Mouse (Mus musculus) MEL (cell line): ENCODE results near the gene Lysmd1. TPM values are rescaled to one million over a fixed set of nuclear protein-coding genes. Genes with fewer than 3 reads are reported as not detected.
"Not testable (repeated sequence)": the region's sequence is repeated elsewhere in the genome, so short reads cannot be mapped to it uniquely, and the experiment has no call there.

ENCODE experiments used
- DNase-seq: peaks from one replicate; pipeline ENCODE4 v3.0.0; 2011; ENCODE audit warnings: low read depth, low spot score
- H3K27ac ChIP-seq: 2 replicates; pipeline ENCODE4 v1.5.1; 2012; ENCODE audit warnings: low read depth, mild to moderate bottlenecking, control low read depth, low read length, moderate library complexity; ENCODE audit not compliant: control insufficient read depth
- H3K27me3 ChIP-seq, 2 experiments: fragments of 150-350 bp in 1 of 2; sonication (generic) in 1 of 2; 2 replicates each; pipeline ENCODE4 v1.6.1; 2012; ENCODE audit warnings: low read length in 2 of 2, mild to moderate bottlenecking in 2 of 2, improper control_type of control experiment in 1 of 2, moderate library complexity in 1 of 2; ENCODE audit not compliant: insufficient read depth in 2 of 2, control insufficient read depth in 1 of 2
- H3K36me3 ChIP-seq, 2 experiments: 2 replicates each; pipeline ENCODE4 v1.6.1; 2012 to 2014; ENCODE audit warnings: low read length in 2 of 2, improper control_type of control experiment in 1 of 2, inconsistent platforms in 1 of 2, mild to moderate bottlenecking in 1 of 2; ENCODE audit not compliant: insufficient read depth in 2 of 2, control insufficient read depth in 1 of 2
- H3K4me1 ChIP-seq, 2 experiments: fragments of 150-350 bp in 1 of 2; sonication (generic) in 1 of 2; 2 replicates each; pipeline ENCODE4 v1.6.1; 2012; ENCODE audit warnings: low read length in 2 of 2, improper control_type of control experiment in 1 of 2, mild to moderate bottlenecking in 1 of 2; ENCODE audit not compliant: insufficient read depth in 2 of 2, control insufficient read depth in 1 of 2
- H3K4me3 ChIP-seq, 2 experiments: fragments of 150-350 bp in 1 of 2; sonication (generic) in 1 of 2; 2 replicates each; pipeline ENCODE4 v1.5.1; 2012; ENCODE audit warnings: low read depth in 2 of 2, low read length in 2 of 2, mild to moderate bottlenecking in 2 of 2, moderate library complexity in 2 of 2, control low read depth in 1 of 2, improper control_type of control experiment in 1 of 2; ENCODE audit not compliant: control insufficient read depth in 1 of 2, insufficient read depth in 1 of 2
- H3K79me2 ChIP-seq: 2 replicates; pipeline ENCODE4 v1.6.1; 2012; ENCODE audit warnings: mild to moderate bottlenecking, low read length, moderate library complexity; ENCODE audit not compliant: control insufficient read depth, poor library complexity, insufficient read depth
- H3K9ac ChIP-seq: 2 replicates; pipeline ENCODE4 v1.6.1; 2012; ENCODE audit warnings: low read depth, mild to moderate bottlenecking, control low read depth, low read length, moderate library complexity; ENCODE audit not compliant: control insufficient read depth, poor library complexity, severe bottlenecking
- H3K9me3 ChIP-seq: fragments of 150-350 bp; sonication (generic); replicated peaks from 2 replicates; pipeline ENCODE4 v1.6.1; 2012; ENCODE audit warnings: mild to moderate bottlenecking, low read length, improper control_type of control experiment, moderate library complexity; ENCODE audit not compliant: insufficient read depth
- BHLHE40 ChIP-seq: IDR thresholded peaks from 2 replicates; pipeline ENCODE4 v1.6.1; 2012; ENCODE audit warnings: low read depth, mild to moderate bottlenecking, inconsistent platforms, low read length, improper control_type of control experiment, borderline replicate concordance
- CHD1 ChIP-seq: IDR thresholded peaks from 2 replicates; pipeline ENCODE4 v1.6.1; 2012; ENCODE audit warnings: low read depth, mild to moderate bottlenecking, inconsistent platforms, low read length, improper control_type of control experiment
- CHD2 ChIP-seq: IDR thresholded peaks from 2 replicates; pipeline ENCODE4 v1.6.1; 2011; ENCODE audit warnings: low read length, improper control_type of control experiment
- CTCF ChIP-seq, 3 experiments: IDR thresholded peaks in 2 of 3; conservative IDR thresholded peaks in 1 of 3; 2 replicates each; pipeline ENCODE4 v1.5.1; 2011 to 2012; ENCODE audit warnings: low read length in 3 of 3, low read depth in 2 of 3, mild to moderate bottlenecking in 2 of 3, improper control_type of control experiment in 1 of 3, inconsistent platforms in 1 of 3, mixed read lengths in 1 of 3, moderate library complexity in 1 of 3; ENCODE audit not compliant: control insufficient read depth in 1 of 3, insufficient read depth in 1 of 3, poor library complexity in 1 of 3, severe bottlenecking in 1 of 3
- ELF1 ChIP-seq: IDR thresholded peaks from 2 replicates; pipeline ENCODE4 v1.6.1; 2014; ENCODE audit warnings: low read depth, mild to moderate bottlenecking, inconsistent platforms, low read length, improper control_type of control experiment, moderate library complexity
- HCFC1 ChIP-seq: IDR thresholded peaks from 2 replicates; pipeline ENCODE4 v1.6.1; 2012; ENCODE audit warnings: low read depth, mild to moderate bottlenecking, inconsistent platforms, low read length, improper control_type of control experiment, moderate library complexity
- KAT2A ChIP-seq: conservative IDR thresholded peaks from 2 replicates; pipeline ENCODE4 v1.6.1; 2012; ENCODE audit warnings: low read depth, low read length, improper control_type of control experiment, inconsistent platforms
- MAZ ChIP-seq: IDR thresholded peaks from 2 replicates; pipeline ENCODE4 v1.6.1; 2012; ENCODE audit warnings: low read depth, mild to moderate bottlenecking, inconsistent platforms, low read length, improper control_type of control experiment
- MYC ChIP-seq: IDR thresholded peaks from 2 replicates; pipeline ENCODE4 v1.6.1; 2011; ENCODE audit warnings: low read depth, mild to moderate bottlenecking, low read length, improper control_type of control experiment, moderate library complexity
- NELFE ChIP-seq: IDR thresholded peaks from 2 replicates; pipeline ENCODE4 v1.6.1; 2011; ENCODE audit warnings: low read depth, low read length, improper control_type of control experiment
- POLR2AphosphoS2 ChIP-seq: IDR thresholded peaks from 2 replicates; pipeline ENCODE4 v1.6.1; 2011; ENCODE audit warnings: low read length, improper control_type of control experiment
- RCOR1 ChIP-seq: IDR thresholded peaks from 2 replicates; pipeline ENCODE4 v1.6.1; 2012; ENCODE audit warnings: low read depth, mild to moderate bottlenecking, inconsistent platforms, low read length, improper control_type of control experiment
- SIN3A ChIP-seq: IDR thresholded peaks from 2 replicates; pipeline ENCODE4 v1.6.1; 2012; ENCODE audit warnings: low read length, improper control_type of control experiment, inconsistent platforms
- SMC3 ChIP-seq: IDR thresholded peaks from 2 replicates; pipeline ENCODE4 v1.6.1; 2011; ENCODE audit warnings: low read depth, low read length, improper control_type of control experiment
- TAL1 ChIP-seq: IDR thresholded peaks from 2 replicates; pipeline ENCODE4 v1.6.1; 2012; ENCODE audit warnings: mild to moderate bottlenecking, inconsistent platforms, low read length, moderate library complexity, mixed read lengths
- TBP ChIP-seq: IDR thresholded peaks from 2 replicates; pipeline ENCODE4 v1.8.0; 2011; ENCODE audit warnings: low read depth, low read length, improper control_type of control experiment
- ZC3H11A ChIP-seq: IDR thresholded peaks from 2 replicates; pipeline ENCODE4 v1.6.1; 2012; ENCODE audit warnings: low read depth, mild to moderate bottlenecking, inconsistent platforms, low read length, improper control_type of control experiment
- ZNF384 ChIP-seq: IDR thresholded peaks from 2 replicates; pipeline ENCODE4 v1.6.1; 2012; ENCODE audit warnings: low read depth, mild to moderate bottlenecking, inconsistent platforms, low read length, improper control_type of control experiment
- polyA plus RNA-seq, 2 experiments: library from polyadenylated mRNA; stranded (reverse) in 1 of 2; unstranded in 1 of 2; fragments of >175 nt in 1 of 2; fragments of >200 nt in 1 of 2; gene quantifications; 2 replicates each; pipeline versions ENCODE4 v1.2.1 to v1.2.4; 2012; ENCODE audit warnings: low replicate concordance in 2 of 2, low read depth in 1 of 2; ENCODE audit not compliant: insufficient read length in 2 of 2, insufficient read depth in 1 of 2, missing spikeins in 1 of 2
- total RNA-seq: library from RNA; depleted of rRNA; stranded (reverse); fragments of 300-350 nt; gene quantifications from 2 replicates; pipeline ENCODE4 v1.2.3, GENCODE M21; 2012

Gene Lysmd1
- total and polyA plus RNA-seq, 3 experiments, result 22.7 to 102 (median 22.9) TPM

GRCm38 (mm10) chr3:95133176-95133575, 712 bp upstream of the Lysmd1 start:
- H3K36me3 ChIP-seq, result peaks cover 0 to 20% of the 10 kb centered on the region in 2 experiments; a peak in 3 of 4 replicates

GRCm38 (mm10) chr3:95134133-95134532, 245 bp downstream of the Lysmd1 start:
- H3K9ac ChIP-seq, H3K9me3 ChIP-seq, DNase-seq, H3K27ac ChIP-seq, H3K4me3 ChIP-seq, H3K27me3 ChIP-seq: not testable (repeated sequence)
- peaks cover 0 to 20% of the 10 kb centered on the region in 2 experiments; a peak in 3 of 4 replicates for H3K36me3 ChIP-seq
- peaks cover 12 to 24% of the 10 kb centered on the region in 2 experiments for H3K4me1 ChIP-seq
- peaks cover 11% of the 10 kb centered on the region for H3K79me2 ChIP-seq

More at GRCm38 (mm10) chr3:95133176-95133575, 712 bp upstream of the Lysmd1 start:
- Histone ChIP-seq H3K9me3 (no peaks in the 10 kb centered on the region), H3K79me2 (peaks cover 11% of the 10 kb centered on the region), H3K27ac (peak overlapping the region; percentile 76), H3K9ac (peak overlapping the region; percentile 73), H3K4me1 (peaks cover 12 to 24% of the 10 kb centered on the region in 2 experiments), H3K4me3 (peak overlapping the region; percentile 68 to 69), H3K27me3 (no peaks in the 10 kb centered on the region)
- no peak for DNase-seq
- TF ChIP-seq SMC3, result no peak
- no peak for TF ChIP-seq TAL1

GRCm38 (mm10) chr3:95135023-95135422, 1.1 kb downstream of the Lysmd1 start:
- DNase-seq, result peak; percentile 94
- H3K9ac ChIP-seq, result peak overlapping the region; percentile 67
- H3K27me3 ChIP-seq, result no peaks in the 10 kb centered on the region
- H3K79me2 ChIP-seq, result peaks cover 11% of the 10 kb centered on the region
- peak overlapping the region; percentile 79 for H3K27ac ChIP-seq
- peaks cover 12 to 24% of the 10 kb centered on the region in 2 experiments for H3K4me1 ChIP-seq
- peak overlapping the region; percentile 55 to 86 for H3K4me3 ChIP-seq
- TF ChIP-seq ELF1 (0 out of 2 replicates have a peak, but pooled peaks have one; percentile 48), SIN3A (peak; percentile 8; the same call in 1 of the 2 replicates), BHLHE40 (0 out of 2 replicates have a peak, but pooled peaks have one; percentile 21), ZC3H11A (no peak), CTCF (IDR thresholded peaks at IDR 0.05 in 2 of 3, conservative IDR thresholded peaks at IDR 0.05 in 1 of 3; ENCODE audit: control insufficient read depth in 1 of 3, insufficient read depth in 1 of 3, low read depth in 2 of 3, low read length in 3 of 3, poor library complexity in 1 of 3, severe bottlenecking in 1 of 3) (no peak), ZNF384 (peak; percentile 62), MYC (no peak), NELFE (peak; percentile 54; the same call in 1 of the 2 replicates), POLR2AphosphoS2 (peak; percentile 66; the same call in 1 of the 2 replicates), KAT2A (no peak), CHD2 (peak; percentile 67), RCOR1 (peak; percentile 25; the same call in 1 of the 2 replicates), MAZ (no peak), TBP (peak; percentile 27; the same call in 1 of the 2 replicates), HCFC1 (peak; percentile 65), CHD1 (peak; percentile 77)
- H3K9me3 ChIP-seq, result no peaks in the 10 kb centered on the region
- H3K36me3 ChIP-seq, result peaks cover 0 to 20% of the 10 kb centered on the region in 2 experiments
